Mouse (Mus musculus) fat pad, adult 2 months (tissue): ENCODE data around the gene Fdxacb1.

Experiments used
- DNase-seq: peaks from one replicate; pipeline ENCODE4 v3.0.0-alpha.2; 2011; ENCODE audit warnings: low read depth, low spot score; ENCODE audit errors: extremely low read depth

Gene Fdxacb1

GRCm38 (mm10) chr9:50746214-50746677 is 21.8 kb upstream of the Fdxacb1 start, which contains the start of gene 2310030G06Rik:
2310030G06Rik (minus strand) TSS chr9:50746536.
- DNase-seq = peak; percentile 36

GRCm38 (mm10) chr9:50750706-50751105 is 17.3 kb upstream of the Fdxacb1 start:
- DNase-seq = no peak

DNA sequence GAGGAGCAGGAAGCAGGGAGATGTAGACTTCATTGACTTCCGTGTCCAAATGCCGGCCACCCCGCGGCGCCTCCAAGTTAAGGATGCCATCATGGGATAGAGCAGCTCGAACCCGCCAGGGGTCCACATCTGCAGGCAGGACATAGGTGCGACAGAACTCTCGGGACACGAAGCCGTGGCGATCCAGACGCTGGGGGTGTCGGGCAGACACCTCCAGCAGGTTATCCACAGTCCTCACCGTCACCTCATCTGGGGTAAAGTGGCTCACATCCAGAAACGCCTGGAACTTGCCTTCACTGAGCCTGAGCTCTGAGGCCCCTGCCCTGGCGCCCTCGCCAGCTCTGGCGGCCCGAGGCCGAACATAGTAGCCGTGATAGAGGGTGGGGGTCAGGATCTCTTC is 16.7 kb upstream of the Fdxacb1 start, which contains the start of gene Cryab:
TSS of gene Cryab (plus strand) at position 3 of the 400 bp plus-strand sequence.
- no peak for DNase-seq

DNA sequence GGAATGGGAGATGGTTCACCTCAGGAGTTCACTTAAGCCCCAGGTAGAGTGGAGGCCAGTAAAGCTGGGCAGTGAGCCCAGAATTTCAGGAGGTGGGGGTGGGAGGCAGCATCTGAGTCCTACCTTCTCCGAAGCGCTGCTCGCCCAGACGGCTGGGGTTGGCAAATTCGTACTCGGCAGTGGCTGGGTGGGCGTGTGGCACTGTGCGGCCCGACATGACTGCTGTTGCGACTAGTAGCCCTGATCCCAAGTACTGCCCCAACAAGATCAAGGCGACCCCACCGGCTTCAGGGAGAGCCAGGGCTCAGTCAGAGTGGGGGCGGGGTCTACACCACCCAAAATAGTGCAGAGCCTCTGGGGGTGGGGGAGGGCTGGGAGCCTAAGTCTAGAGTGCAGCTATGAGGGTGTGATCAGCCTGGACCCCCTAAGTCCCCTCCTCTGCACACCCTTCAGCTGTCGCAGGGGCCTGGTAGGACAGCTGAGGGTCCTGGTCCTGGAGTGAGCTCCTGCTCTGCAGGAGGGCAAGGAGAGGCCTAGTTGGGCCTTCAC is 15.9 kb upstream of the Fdxacb1 start, which contains the start of gene Hspb2:
TSS of gene Hspb2 (minus strand) at position 301 of the 549 bp plus-strand sequence.
- DNase-seq = no peak

GRCm38 (mm10) chr9:50752784-50753615 is 15.0 kb upstream of the Fdxacb1 start:
- DNase-seq = no peak

GRCm38 (mm10) chr9:50753947-50754346 is 14.1 kb upstream of the Fdxacb1 start:
- DNase-seq = no peak

DNA sequence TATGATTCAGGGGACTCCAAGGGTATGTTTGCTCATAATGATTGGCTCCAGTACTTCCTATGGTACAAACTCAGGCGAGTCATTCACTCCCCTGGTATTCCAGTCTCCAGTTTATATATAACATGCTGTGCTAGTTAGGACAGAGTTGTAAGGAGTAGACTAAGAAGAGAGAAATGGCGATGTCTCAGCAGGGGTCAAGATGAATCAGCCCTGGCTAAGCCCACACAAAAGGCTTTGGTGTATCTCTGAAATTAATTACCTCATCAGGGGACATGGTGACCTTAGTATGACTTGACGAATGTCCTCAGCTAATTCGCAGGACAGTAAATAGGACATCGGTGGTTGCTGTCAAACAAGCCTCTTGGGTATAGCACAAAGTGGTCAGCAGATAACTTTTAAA is 11.3 kb upstream of the Fdxacb1 start:
- DNase-seq = no peak

DNA sequence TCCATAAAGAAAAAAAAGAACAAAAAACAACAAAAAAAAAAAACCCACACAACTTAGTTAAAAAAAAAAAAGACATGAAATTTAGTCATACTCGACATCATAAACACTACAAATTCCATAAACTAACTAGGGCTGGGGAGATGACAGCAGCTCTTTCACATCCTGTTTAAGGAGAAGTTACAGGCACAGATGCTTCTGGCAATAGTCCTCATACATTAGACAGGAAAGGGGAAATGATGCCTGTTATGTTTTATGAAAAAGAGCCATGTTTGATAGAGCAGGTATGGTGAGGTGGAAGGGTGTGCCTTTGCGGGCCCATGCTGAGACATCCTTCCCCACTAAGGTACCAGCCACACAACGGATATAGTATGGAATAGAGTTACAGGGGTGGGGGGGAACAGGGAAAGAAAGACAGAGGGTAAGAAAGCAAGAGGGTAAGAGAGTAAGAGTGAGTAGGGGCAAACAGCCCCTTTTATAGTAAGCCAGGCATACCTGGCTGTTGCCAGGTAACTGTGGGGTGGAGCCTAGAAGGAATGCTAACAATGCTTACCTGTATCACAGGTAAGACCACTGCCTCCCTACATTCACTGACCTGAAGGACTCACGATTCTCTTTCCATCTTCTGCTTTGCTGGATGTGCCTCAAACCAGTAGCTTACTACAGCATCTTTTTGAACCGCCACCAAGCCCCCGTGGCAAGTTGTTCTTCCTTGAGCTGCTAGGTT is 6.4 kb upstream of the Fdxacb1 start:
- DNase-seq = no peak

- no peak for DNase-seq
Measured at GRCm38 (mm10) chr9:50763331-50763730, 4.7 kb upstream of the Fdxacb1 start.

DNA sequence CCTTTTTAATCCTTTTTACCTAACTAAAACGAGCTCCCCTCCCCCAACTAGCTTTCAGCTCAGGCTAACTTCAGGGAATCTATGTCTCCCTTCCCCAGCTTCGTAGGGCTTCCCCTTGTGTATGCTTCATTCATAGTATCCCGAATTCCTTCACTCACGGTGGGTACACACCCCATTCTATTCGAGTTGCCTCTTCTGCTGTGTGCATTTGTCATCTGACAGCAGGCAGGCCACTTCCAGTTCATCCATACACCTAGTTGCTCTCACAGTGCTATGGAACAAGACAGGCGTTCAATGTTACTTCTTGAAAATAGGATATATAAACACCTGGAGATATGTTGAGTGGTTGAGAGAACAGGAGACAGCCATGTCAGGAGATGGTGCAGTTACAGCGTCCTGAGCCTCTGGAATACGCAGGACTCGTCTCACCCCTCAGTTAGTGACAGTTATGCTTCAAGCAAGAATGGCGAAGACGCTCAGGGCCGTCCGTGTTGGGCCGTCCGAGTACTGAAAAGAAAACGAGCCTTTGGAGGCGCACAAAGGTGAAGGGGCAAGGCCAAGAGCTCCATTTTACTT is 417 bp upstream of the Fdxacb1 start:
- DNase-seq = no peak

DNA sequence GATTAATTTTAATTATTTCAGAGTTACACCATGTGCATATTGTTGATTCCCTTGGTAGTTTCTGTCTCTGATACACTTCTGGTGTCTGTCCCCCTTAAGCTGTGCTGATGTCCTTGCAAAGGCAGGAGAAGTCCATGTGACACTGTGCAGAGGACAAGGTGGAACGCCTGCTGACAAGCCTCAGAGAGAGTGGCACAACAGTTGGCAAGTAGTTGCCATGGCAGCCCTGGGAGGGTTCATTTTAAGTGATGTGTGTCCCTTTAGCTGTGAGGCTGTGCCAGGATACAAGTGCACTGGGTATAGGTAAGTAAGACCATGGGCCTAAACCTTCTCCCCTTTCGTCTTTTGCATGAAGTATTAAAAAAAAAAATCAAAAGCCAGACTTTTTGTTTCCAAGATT is 2.0 kb downstream of the Fdxacb1 start:
- no peak for DNase-seq

DNA sequence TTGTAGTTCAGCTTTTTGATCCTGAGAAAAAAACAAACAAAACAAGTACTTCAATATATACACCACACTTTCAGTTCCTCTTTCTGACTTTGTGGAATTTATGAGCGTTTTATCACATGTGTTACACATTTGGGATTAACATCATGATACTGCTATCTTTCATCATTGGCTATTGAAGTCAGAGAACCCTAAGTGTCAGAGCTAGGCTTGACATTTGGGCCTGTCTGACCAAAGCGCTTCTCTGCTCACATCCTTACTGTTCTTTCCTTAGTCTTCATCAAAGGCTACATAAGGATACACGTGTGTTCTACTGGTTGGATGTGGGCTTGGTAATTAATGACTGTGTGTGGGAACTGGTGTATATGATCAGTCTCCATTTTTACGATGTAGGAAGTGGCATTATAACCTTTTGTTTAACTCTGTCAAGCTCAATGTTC is 6.0 kb downstream of the Fdxacb1 start:
- no peak for DNase-seq

GRCm38 (mm10) chr9:50774991-50775612 is 7.1 kb downstream of the Fdxacb1 start, which contains the start of the genes Alg9 and 1110032A03Rik:
Alg9 (plus strand) TSS chr9:50775019.
1110032A03Rik (minus strand) TSS chr9:50775520.
- DNase-seq = no peak

- DNase-seq = no peak
Measured at GRCm38 (mm10) chr9:50775662-50776126, 7.7 kb downstream of the Fdxacb1 start.

DNA sequence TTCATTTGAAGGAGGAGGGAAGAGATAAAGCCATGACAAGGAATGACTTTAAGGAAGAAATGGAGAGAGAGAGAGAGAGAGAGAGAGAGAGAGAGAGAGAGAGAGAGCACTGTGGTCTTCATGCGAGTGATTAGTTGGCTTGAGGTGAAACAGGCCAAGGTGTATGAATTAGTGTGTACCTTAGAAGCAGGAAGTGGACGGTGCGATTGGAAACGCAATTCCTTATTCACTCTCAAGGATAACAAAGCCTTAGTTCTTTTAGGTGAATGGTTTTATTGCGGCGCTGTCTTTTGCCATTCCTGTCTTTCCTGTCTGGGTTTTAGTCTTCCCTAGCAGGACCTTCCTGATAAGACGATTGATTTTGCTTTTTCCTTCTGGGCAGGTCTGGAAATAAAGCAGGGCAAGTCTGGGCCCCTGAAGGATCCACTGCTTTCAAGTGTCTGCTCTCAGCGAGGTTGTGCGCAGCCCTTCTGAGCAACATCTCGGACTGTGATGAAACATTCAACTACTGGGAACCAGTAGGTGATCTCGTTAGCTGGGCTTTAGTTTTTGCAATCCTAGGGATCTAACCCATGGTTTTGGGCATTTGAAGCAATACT is 8.2 kb downstream of the Fdxacb1 start:
- no peak for DNase-seq

- no peak for DNase-seq
Measured at GRCm38 (mm10) chr9:50782155-50782554, 14.1 kb downstream of the Fdxacb1 start.

DNA sequence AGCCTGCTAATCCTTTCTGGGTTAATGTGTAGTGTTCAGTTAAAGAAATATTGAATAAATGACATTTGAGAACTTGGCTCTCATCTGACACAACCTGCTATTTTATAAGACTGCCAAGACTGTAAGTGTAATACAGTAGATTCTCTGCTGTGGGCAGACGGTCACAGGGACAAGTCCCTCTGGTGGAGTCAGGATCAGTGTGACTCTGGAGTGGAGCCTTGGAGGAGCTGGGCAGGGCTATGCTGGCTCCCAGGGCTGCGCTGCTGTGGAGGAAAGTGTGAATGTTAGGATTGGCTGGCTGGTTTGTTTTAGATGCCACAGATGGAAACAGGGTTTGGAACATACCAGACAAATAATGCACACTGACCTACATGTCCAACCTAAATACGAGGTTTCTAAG is 27.2 kb downstream of the Fdxacb1 start:
- no peak for DNase-seq

DNA sequence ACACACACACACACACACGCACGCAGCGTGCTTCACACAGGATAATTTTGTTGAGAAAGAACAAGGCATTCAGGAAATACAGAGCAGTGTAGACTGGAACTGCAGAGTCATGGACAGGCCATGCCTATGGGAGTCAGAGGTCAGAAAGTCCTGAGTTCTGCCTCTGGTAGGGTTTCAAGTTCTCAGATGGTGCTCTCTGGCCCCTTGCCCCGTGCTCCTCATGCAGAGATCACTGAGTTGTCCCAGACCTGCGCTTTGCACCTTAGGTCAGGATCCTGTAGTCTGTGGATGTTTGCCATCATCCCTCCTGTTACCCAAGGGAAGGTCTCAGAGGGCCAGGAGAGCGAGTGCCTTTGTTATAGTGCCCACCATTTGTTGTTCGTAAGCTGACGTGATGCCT is 28.7 kb downstream of the Fdxacb1 start:
- DNase-seq = no peak

GRCm38 (mm10) chr9:50797641-50798040 is 29.6 kb downstream of the Fdxacb1 start:
- no peak for DNase-seq

- DNase-seq = no peak
Measured at GRCm38 (mm10) chr9:50798368-50798767, 30.3 kb downstream of the Fdxacb1 start.
